Mouse (Mus musculus) mouse trophoblast stem cell (cell line): ENCODE data around the gene Zbtb5.
"Not testable (repeated sequence)": the region's sequence is repeated elsewhere in the genome, so short reads cannot be mapped to it uniquely, and the experiment has no call there.

Source experiments
- in situ Hi-C, 2 experiments: fragments of 300-500 bp; cut with MseI, MboI; formaldehyde crosslinking; loops; 2 replicates in 1 of 2; 3 replicates in 1 of 2; pipeline ENCODE4 v1.15.1; 2025

The Zbtb5 gene

DNA sequence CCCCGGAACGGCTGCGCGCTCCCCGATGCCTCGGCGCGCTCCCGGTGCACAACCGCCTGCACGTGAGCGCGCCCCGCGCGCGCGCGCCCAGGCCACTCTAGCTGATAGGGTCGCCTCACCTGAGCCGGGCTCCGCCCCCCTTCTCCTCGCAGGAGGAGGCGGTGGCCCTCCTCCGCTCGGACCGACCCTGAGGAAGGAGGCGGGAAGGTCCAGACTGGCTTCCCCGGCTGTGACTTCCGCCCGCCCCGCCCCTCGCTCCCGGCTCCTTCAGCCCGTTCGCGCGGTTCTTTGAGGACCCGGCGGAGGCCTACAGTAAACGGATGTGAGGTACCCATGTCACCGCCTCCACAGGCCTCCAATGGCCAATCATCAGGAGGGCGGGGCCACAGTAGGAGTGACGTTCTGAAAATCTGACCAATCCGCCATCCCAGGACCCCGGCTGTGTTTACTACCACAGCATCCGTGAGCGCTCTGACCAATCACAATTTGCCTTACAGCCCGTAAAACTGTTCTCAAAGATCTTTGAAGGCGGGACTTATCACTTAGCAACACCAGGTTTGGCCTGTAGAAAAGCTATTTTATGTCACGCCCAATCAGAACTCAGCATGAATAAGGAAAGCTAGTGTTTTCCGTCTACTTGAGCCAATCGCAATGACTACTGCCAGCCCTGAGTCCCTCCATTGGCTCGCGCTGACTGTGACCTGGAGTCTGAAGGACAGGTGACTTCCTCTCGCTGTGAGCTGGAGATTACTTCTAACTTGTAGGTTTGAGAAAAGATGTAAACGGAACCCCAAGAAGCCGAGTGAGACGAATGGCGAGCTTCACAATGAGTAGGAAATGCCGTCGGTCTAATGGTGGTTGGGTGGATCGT lies at the start of gene Zbtb5:
Zbtb5 (minus strand) TSS at position 308 of the 871 bp plus-strand sequence.
- in situ Hi-C loops, result loop anchor here in 1 of 2 experiments (10.0 kb wide), 1 partner anchor 272 kb away; no protein-coding TSS in a partner anchor

DNA sequence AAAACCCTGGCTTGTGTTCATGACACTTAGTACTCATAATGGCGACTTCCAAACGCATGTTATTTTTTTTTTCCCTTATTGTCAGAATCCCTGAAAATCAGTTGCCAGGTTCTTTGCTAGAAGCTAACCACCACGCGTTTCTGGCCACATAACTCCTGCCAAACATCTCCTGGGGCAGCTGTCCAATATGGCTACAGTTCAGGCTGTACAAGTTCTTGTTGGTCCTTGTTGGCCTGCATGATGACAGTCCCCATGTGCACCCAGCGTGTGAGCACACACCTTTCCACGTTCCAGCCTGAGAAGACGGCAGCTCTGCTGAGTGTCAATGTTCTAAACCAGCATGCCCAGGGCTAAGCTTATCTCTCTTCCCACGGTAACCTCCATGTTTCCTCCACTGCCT lies 43.2 kb upstream of the Zbtb5 start:
- in situ Hi-C loops, result no loop called here

DNA sequence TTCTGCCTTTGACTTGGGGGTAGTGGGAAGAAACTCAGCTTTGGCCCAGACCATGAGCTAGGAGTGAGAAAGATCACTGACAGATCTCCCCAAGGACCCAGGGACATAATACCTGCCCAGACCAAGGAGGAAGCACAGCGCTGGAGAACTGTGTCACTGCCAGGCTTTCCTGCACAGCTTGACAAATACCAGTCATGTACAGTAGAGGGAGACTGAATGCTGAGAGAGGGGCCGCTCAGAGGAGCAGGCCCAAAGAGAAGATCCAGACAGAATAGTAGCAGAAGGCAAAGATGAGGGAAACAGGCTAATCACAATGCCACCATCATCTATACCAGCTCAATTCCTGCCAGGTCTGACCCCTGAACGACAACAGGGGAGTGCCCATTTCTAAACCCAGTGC lies 42.6 kb upstream of the Zbtb5 start:
- in situ Hi-C loops, result no loop called here

DNA sequence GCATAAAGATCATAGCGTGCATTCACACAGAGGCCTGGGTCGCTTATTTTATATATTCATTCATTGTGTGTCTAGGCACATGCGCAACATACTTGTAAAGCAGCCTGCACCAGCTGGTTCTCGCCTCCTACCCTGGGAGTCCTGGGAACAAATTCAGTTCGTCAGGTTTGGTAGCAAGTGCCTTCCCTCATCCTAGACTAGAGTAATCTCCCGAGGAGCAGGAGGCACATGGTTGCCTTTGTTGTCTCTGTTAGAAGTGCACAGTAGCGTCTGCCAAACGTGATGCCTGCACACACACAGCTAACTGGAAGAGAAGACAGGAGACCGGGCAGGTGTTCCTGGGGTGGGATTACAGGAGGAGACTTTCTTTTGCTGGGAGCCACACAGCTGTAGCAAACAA lies 35.7 kb upstream of the Zbtb5 start:
- in situ Hi-C loops, result no loop called here

DNA sequence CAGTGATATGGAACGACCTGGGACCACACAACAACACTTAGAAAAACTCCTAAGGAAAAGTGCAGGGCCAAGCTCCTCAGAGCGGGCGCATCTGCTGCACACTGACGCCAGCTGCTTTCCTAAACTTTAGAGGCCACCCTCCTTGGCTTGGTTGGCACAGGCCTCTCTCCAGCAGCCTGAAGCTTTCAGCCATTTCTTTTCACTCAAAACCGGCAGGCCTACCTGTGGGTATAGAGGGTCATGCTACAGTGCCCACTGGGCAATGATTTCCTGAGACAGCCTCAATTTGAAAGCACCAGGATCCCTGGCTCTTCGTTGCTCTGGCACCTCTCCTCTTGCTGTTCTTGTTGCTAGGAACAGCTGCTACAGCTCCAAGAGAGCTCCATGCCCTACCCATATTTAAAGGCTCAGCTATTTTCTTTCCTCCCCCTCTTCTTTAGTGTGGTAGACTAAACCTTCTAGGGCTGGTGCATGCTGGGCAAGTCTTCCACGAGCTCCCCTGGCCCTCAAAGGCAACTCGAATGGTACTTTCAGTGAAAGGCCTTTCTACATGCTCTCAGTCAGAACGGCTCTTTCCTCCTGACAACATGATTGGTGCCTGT lies 35.2 kb upstream of the Zbtb5 start:
- in situ Hi-C loops, result no loop called here

DNA sequence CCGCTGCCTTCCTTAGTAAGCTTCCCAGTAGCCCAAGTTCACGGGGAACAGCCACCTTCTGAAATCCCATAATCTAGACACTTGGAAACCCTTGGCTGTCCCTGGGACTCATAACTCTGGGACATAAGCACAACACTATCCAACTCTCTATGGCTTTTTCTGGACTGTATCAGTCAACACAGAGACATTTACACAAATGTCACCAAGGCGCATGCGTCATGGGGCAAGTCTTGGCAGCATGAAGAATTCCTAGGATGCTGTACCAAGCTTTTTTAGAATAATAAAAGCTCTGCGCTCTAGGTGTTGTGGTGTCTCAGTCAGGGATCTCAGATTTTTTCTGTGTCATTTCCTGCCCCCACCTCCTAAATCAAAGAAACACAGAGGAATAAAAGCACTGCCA lies 34.5 kb upstream of the Zbtb5 start:
- in situ Hi-C loops, result no loop called here

DNA sequence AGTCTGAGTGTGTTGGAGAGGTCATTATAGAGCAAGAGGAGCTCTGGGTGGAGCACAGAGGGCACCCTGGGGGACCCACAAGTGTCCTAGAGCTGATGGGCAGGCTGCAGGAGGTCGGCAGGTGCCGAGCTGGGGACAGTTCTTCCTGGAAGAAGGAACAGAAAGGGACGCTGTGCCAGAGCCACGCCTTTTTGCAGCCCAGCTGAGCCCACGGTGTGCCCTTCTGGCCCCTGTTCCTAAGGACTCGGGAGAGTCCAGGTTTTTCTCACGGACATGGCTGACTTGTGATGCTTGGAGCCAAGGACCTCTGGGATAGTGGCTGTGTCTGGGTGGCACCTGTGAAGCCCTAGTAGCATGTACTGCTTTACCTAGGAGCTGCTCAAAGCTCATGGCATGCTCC lies 28.6 kb upstream of the Zbtb5 start:
- in situ Hi-C loops, result no loop called here

DNA sequence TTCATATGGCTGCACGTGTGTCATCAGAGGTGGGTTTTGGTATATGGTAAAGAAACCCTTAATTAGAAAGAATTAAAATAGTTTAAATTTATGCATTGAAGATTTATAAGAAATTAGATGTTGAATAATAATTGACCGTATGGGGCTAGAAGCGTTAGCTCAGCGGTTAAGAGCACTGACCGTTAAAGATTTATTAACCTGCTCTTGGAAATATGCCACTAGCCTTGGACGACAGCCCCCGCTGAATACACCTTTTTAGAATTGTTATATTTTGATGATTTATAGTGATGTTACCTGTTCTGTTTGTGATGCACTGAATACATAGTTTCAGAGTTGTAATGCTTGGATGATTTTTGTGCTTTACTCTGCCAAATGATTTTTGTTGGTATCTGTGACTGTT lies 27.3 kb upstream of the Zbtb5 start:
- in situ Hi-C loops, result not testable (repeated sequence)

DNA sequence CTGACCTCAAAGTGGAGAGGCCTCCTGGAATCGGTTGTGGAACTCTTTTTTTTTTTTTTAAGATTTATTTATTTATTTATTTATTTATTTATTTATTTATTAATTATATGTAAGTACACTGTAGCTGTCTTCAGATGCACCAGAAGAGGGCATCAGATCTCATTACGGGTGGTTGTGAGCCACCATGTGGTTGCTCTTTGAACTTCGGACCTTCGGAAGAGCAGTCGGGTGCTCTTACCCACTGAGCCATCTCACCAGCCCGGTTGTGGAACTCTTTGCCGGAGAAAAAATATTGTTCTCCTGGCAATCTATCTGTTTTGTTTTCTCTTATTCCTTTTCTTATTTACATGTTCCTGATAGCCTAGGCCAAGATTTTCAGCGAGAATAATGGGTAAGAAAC lies 26.7 kb upstream of the Zbtb5 start:
- in situ Hi-C loops, result not testable (repeated sequence)

DNA sequence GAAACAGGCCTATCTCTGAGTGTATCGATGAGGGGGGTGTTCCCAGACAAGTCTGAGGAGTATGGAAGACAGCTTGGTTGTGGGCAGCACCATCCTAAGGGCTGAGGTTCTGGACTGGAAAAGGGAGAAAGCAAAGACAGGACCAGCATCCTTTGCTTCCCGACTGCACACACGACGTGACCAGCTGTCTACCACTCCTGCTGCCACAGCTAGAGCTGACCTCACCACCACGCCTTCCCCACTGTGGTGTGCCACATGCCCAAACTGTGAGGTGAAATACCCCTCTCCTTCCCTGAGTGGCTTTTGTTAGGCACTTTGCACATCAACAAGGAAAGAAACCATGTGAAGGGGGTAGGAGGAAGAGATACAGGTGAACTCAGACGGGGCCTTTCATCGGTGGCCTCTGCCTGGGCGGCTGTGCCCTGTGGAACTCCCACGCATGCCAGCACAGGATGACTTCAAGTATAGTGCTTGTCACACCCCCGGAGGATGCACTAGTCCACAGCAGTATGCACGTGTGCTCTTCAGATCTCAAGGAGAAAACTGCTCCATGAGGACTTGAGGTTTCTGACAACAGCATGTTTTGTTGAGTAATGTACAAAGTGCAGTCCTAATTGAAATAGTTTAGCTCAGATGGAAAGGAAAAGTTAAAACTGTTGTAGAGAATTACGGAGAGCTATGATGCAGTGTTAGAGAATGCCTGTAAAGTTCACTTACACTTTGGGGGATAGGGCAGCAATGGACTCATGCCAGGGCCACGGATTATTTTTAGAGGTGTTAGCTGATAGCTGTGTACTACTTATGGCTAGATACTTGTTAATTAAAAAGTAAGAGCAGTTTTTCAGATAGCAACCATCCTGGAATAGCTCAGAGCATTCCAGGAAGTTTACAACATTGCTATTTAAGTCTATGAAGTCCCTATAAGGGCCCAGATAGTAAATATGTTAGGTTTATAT lies 25.5 kb upstream of the Zbtb5 start:
- in situ Hi-C loops, result no loop called here

DNA sequence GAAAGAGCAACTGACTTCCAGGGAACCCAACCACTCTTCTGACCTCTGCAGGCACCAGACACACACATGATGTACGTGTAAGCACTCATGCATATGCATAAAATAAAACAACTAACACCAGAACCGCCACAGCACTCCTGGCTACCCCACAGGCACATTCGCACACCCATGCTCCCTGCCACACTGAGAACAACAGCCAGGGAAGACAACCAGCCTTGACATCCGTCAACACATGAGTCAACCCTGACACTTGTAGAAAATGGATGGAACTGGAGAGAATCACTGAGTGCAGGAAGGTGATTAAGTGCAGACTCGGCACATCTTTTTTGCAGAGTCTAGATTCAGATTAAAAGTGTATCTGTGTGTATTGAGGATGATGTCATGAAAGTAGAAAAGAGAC lies 24.4 kb upstream of the Zbtb5 start:
- in situ Hi-C loops, result no loop called here

DNA sequence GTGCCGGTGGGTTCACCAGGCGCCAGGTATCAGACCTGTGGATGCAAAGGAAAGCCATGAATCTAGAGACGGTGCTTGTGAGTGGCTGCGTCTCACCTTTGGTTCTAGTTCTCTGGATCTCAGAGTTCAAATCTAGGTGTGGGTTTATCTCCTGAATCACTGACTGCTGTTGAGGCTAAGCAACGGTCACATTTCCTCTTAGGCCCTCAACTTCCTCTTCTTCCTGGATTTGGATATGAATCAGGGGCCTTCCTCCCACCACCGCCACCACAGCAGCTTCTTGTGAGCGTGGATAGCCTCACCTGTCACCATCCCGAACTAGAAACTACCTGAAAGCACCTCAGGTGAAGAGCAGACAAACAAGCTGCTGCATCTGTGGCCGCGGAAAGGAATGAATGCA lies 23.8 kb upstream of the Zbtb5 start:
- in situ Hi-C loops, result no loop called here

DNA sequence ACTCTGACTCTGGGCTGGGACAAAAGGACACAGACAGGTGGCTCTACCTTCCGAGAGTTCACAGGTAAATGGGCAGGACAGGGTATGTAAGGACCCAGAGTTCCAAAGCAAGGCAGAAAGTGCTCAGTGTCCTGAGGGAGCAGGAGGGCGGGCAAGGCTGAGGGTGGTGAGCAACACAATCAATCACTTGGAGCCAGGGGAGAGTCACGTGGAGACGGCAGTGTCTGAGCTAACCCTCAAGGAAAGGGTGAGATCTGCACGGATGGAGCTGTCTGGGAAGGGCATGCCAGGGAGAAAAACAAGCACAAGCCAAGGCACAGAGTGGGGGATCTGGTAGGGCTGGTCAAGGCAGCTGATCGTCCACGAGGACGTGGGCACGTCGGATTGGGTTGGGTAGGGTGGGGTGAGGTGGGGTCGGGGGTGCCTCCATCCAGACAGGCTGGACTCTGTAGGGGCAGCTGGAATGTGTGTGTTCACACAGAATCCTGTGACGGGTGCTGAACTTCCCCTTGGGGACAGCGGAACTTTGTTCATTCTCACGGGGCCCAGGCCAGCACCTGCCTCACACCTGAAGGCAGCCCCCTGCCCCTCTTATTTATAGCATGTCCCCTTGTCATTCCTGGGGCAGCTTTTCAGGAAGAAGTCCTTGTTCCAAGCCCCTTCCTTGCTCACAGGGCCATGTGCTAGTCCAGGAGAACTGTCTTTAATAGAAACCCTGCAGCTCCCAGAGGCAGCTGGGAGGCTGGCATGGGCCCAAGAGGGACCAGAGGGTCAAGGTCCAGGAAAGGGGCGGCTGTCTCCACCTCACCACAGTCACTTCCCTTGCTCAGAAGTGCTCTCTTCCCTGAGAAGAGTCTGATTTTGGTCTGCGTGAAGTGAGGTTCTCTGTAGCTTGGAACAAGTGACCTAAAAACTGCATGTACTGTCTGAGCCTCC lies 22.7 kb upstream of the Zbtb5 start:
- in situ Hi-C loops, result no loop called here

DNA sequence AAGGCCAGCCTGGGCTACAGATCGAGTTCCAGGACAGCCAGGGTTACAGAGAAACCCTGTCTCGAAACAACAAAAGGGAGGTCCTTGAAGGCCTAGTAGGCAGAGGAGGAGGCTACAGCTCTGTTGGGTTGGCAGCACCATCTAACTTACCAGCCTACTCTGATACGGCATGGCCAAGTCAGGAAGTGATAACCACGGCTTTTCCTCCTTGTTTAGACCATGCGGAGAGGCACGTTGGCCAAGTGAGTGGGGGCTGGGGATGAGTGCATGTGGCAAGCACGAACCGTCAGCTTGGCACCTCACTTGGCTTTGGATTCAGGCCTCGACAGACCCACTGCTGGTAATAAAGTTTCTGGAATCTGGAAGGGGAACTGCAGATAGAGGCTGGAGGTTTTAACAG lies 20.4 kb upstream of the Zbtb5 start:
- in situ Hi-C loops, result no loop called here

DNA sequence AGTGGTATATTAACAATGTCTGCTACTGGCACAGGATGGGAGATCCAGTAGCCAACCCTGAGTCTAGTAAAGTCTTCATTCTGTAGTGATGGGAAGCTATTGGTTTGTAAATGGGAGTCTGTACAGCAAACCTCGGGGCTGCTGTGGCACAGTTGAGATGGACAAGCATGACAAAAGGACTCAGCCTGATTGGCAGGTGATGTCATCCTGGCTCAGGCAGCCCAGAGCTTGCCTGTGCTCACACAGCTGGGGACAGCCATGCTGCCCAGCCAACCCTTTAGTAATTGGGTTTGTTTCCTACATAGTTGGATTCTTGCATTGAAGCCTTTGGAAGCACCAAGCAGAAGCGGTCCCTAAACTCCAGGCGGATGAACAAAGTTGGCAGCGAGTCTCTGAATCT lies 14.2 kb upstream of the Zbtb5 start:
- in situ Hi-C loops, result no loop called here

DNA sequence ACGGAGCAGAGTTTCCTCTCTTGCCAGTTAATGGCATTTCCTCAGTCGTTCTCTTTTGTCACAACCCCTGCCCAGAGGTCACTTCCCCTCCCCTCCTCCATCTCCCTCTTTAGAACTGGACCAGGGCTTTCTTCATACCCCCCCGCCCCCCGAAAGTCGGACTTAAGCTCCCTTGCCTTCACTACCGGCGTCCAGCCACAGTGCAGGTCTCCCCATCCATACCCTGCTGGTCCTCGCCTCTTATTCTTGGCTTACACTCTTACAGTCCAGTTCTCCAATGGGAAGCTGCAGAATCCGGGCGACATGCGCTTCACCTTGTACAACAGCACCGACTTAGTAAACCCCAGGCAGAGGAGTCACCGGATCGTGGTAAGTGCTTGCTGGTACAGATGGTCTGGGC lies 6.8 kb upstream of the Zbtb5 start:
- in situ Hi-C loops, result loop anchor here in 1 of 2 experiments (10.0 kb wide), 1 partner anchor 266 kb away; no protein-coding TSS in a partner anchor

DNA sequence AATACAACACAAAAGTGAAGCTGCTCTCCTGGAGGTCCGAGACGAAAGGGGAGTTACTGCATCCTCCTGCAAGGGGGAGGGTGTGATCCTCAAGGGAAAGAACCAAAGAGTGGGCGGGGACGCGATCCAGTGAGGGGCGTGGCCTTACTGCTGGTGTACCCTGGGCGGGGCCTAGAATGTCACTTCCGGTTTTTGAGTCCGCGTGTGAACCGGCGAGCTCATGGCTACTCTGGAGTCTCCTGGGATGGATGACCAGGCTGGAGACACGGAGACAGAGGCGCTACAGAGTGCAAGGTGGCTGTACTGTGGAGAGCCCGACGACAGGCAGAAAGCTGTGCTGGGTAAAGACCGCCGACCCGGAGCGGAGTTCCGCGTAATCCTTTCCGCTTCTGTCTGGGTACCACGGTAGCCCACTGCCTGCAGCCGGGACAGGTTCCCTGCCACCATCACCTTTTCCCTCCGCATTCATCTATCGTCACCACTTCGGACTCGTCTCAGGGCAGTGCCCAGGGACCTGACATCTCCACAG lies 6.3 kb upstream of the Zbtb5 start, which contains the start of gene Polr1e:
Polr1e (plus strand) TSS at position 132 of the 529 bp plus-strand sequence.
- in situ Hi-C loops, result loop anchor here in 1 of 2 experiments (10.0 kb wide), 1 partner anchor 266 kb away; no protein-coding TSS in a partner anchor

DNA sequence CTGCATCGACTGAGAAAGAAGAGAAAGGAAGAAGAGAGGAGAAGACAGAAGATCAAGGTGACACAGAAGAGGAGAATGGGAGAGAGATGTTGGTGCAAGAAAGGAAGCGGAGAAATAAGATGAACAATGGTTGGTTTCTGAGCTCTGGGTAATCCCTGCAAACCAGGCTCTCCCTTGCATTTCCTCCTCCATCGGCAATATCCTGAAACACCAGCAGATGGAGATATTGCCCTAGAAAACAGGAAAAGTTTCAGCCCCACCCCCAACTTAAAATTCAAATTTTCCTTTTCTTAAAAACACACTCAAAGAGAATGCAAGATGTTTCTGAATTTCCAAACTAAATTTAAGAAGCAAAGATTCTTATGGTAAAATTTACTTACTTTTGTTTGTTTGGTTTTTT lies 3.4 kb upstream of the Zbtb5 start:
- in situ Hi-C loops, result loop anchor here in 1 of 2 experiments (10.0 kb wide), 1 partner anchor 269 kb away; no protein-coding TSS in a partner anchor

DNA sequence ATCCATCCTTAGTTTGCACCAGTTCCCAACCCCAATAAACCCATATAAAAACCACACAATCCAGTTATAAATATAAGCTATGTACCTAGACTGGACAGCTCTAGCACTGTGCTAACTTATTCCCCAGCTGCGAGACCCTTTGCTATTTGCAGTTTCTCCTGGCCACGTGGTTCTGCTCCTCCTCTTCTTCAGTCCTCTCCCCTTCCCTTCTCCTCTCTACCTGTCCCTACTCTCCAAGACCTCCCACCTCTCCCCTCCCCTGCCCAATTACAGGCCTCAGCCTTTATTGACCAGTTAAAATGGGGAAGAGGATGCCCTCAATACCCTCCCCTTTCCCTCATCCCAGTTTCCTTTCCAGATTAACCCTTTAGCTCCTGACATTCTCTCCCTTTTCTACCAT lies 1.3 kb upstream of the Zbtb5 start:
- in situ Hi-C loops, result loop anchor here in 1 of 2 experiments (10.0 kb wide), 1 partner anchor 271 kb away; no protein-coding TSS in a partner anchor

DNA sequence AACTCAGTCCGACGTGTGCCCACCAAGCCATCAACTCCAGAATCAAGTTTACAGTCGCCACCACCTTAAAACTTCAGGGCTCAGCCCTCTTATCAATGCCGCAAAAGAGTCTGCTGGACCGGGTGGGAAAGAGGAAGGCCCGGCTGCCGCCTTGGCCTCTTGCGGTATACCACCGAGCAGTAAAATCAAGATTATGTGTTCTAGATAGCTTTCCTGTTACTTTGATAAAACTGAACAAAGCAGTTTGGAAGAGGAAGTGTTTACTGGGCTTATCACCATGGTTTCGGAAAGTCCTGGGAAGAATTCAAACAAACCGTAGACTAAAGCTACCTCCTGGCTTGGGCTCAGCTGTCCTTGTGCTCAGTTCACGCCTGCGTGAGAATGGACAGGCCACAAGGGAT lies 819 bp upstream of the Zbtb5 start:
- in situ Hi-C loops, result loop anchor here in 1 of 2 experiments (10.0 kb wide), 1 partner anchor 272 kb away; no protein-coding TSS in a partner anchor
